Mouse (Mus musculus): ENCODE measurements around the gene Asrgl1. TPM values are rescaled to one million over a fixed set of nuclear protein-coding genes. Genes with fewer than 3 reads are reported as not detected.

The Asrgl1 gene
- polyA plus RNA-seq, 1 experiment = 88.4 TPM

- no peak for DNase-seq
- Histone ChIP-seq H3K27me3 (ENCODE audit: control insufficient read depth, insufficient read depth, low read length) (no peaks in the 10 kb centered on the region), H3K27ac (ENCODE audit: insufficient read depth, low read length) (no peak overlapping the region), H3K4me3 (replicated peaks; ENCODE audit: insufficient read depth, low read depth, low read length) (no peak overlapping the region), H3K4me1 (ENCODE audit: control insufficient read depth, insufficient read depth, low read length) (no peaks in the 10 kb centered on the region)
- TF ChIP-seq POLR2A (IDR thresholded peaks at IDR 0.05; ENCODE audit: borderline replicate concordance, insufficient read depth, low read length) = no peak
- no peak for TF ChIP-seq CTCF (IDR thresholded peaks at IDR 0.05; ENCODE audit: borderline replicate concordance, insufficient read depth, low read depth, low read length)
- 92% methylated on average over 2 of the region's 2 CpGs for WGBS
These were observed 52.5 kb downstream of the Asrgl1 start for GRCm38 (mm10) chr19:9083010-9083355.

DNA sequence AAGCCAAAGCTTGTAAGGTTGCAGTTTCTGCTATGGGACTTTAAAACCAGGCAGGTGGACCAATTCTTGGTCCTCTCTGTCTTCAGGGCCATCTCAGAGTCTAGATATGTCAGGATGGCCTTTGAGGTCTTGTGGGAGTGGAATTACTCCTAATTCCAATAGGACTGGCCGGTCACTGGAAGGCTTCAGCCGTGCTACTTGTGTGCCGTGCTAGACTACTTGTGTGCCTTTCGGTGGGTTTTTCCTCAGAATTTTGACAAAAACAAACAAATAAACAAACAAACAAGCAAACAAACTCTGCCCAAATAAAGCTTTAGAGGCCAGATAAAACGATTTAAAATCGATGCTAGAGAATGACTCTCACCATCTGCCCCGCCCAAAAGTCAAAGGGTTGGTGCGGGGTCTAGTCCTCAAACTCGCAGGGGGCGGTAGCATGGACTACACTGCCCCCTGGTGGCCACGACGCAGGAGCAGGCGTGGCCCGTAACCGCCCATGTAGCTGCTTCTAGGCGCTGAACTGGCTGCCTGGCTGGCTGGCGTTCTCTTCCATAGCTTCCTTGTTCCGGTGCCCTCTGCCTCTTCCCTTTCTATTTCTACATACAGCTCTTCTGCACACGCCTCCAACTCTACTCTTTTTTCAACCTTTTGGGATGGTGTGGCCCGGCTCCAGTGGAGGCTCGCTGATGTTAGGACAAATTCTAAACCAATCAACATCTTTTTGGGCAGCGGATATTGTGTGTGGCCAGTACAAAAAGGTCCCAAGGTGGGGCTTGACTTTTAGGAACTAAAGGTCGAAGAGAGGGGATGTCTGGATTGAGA is 53.0 kb downstream of the Asrgl1 start:
- no peaks in the 10 kb centered on the region for H3K4me1 ChIP-seq (ENCODE audit: control insufficient read depth, insufficient read depth, low read length)
- no peaks in the 10 kb centered on the region for H3K27me3 ChIP-seq (ENCODE audit: control insufficient read depth, insufficient read depth, low read length)
- TF ChIP-seq POLR2A (IDR thresholded peaks at IDR 0.05; ENCODE audit: borderline replicate concordance, insufficient read depth, low read length) = no peak
- peak; percentile 86 for TF ChIP-seq CTCF (IDR thresholded peaks at IDR 0.05; ENCODE audit: borderline replicate concordance, insufficient read depth, low read depth, low read length)
- peak; percentile 70 to 72 for DNase-seq
- H3K4me3 ChIP-seq (replicated peaks; ENCODE audit: insufficient read depth, low read depth, low read length) = no peak overlapping the region
- WGBS = 16% methylated on average over 23 of the region's 23 CpGs
- H3K27ac ChIP-seq (ENCODE audit: insufficient read depth, low read length) = no peak overlapping the region

- no peak overlapping the region for H3K27ac ChIP-seq (ENCODE audit: insufficient read depth, low read length)
- no peaks in the 10 kb centered on the region for H3K27me3 ChIP-seq (ENCODE audit: control insufficient read depth, insufficient read depth, low read length)
- no peaks in the 10 kb centered on the region for H3K4me1 ChIP-seq (ENCODE audit: control insufficient read depth, insufficient read depth, low read length)
- 90% methylated on average over 14 of the region's 14 CpGs for WGBS
- TF ChIP-seq CTCF (IDR thresholded peaks at IDR 0.05; ENCODE audit: borderline replicate concordance, insufficient read depth, low read depth, low read length) (no peak), POLR2A (IDR thresholded peaks at IDR 0.05; ENCODE audit: borderline replicate concordance, insufficient read depth, low read length) (no peak)
- no peak overlapping the region for H3K4me3 ChIP-seq (replicated peaks; ENCODE audit: insufficient read depth, low read depth, low read length)
- DNase-seq = no peak
These were observed 53.9 kb downstream of the Asrgl1 start for GRCm38 (mm10) chr19:9081311-9082190.

- TF ChIP-seq POLR2A (IDR thresholded peaks at IDR 0.05; ENCODE audit: borderline replicate concordance, insufficient read depth, low read length) = no peak
- no peak for TF ChIP-seq CTCF (IDR thresholded peaks at IDR 0.05; ENCODE audit: borderline replicate concordance, insufficient read depth, low read depth, low read length)
- H3K27ac ChIP-seq (ENCODE audit: insufficient read depth, low read length) = no peak overlapping the region
- DNase-seq = no peak
- H3K4me3 ChIP-seq (replicated peaks; ENCODE audit: insufficient read depth, low read depth, low read length) = no peak overlapping the region
- no peaks in the 10 kb centered on the region for H3K27me3 ChIP-seq (ENCODE audit: control insufficient read depth, insufficient read depth, low read length)
- WGBS = 65% methylated on average over 7 of the region's 7 CpGs
- H3K4me1 ChIP-seq (ENCODE audit: control insufficient read depth, insufficient read depth, low read length) = no peaks in the 10 kb centered on the region
These were observed 55.5 kb downstream of the Asrgl1 start for GRCm38 (mm10) chr19:9079916-9080315.

- H3K27me3 ChIP-seq (ENCODE audit: control insufficient read depth, insufficient read depth, low read length) = no peaks in the 10 kb centered on the region
- WGBS = 75% methylated on average over 4 of the region's 4 CpGs
- no peaks in the 10 kb centered on the region for H3K4me1 ChIP-seq (ENCODE audit: control insufficient read depth, insufficient read depth, low read length)
- DNase-seq = no peak
- H3K27ac ChIP-seq (ENCODE audit: insufficient read depth, low read length) = no peak overlapping the region
- no peak overlapping the region for H3K4me3 ChIP-seq (replicated peaks; ENCODE audit: insufficient read depth, low read depth, low read length)
- no peak for TF ChIP-seq POLR2A (IDR thresholded peaks at IDR 0.05; ENCODE audit: borderline replicate concordance, insufficient read depth, low read length)
These were observed 58.3 kb downstream of the Asrgl1 start for GRCm38 (mm10) chr19:9076982-9077660.

DNA sequence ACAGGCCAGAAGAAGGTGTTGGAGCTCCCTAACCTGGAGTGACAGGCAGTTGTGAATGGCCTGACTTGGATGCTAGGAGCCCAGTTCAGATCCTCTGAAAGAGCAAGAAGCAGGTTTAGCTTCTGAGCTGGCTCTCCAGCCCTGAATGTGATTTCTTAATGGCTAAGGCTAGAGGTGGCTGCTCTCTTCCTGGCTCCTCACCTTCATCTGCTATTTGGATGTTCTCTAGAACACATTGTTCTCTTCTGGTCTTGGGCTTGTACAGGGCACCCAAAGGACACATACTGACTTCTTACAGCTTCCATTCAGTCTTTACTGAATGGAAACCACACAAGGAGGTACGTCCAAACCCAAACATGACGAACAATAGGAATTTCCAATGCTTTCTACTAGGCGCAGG is 59.4 kb downstream of the Asrgl1 start:
- TF ChIP-seq POLR2A (IDR thresholded peaks at IDR 0.05; ENCODE audit: borderline replicate concordance, insufficient read depth, low read length) (no peak), CTCF (IDR thresholded peaks at IDR 0.05; ENCODE audit: borderline replicate concordance, insufficient read depth, low read depth, low read length) (no peak)

DNA sequence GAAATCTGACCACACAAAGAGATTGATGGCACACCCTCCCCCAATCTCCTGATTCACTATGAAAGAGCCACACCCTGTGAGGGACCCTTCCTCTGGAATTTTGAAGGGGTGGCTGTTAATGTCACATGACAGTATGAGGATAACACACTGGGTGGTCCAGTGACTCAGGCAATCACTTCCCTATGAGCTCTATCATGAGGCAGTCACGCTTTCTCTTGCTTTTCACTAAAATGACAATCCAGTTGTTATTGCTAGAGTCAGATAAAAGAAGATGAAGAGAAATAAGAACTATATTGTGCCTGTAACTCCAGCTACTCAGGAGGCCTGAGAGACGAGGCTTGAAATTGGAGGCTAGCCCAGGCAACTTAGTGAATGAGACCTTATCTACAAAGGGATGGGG is 59.9 kb downstream of the Asrgl1 start:
- no peak for DNase-seq
- H3K4me3 ChIP-seq (replicated peaks; ENCODE audit: insufficient read depth, low read depth, low read length) = no peak overlapping the region
- peaks cover 8% of the 10 kb centered on the region for H3K4me1 ChIP-seq (ENCODE audit: control insufficient read depth, insufficient read depth, low read length)
- 72% methylated on average over 2 of the region's 2 CpGs for WGBS
- H3K27me3 ChIP-seq (ENCODE audit: control insufficient read depth, insufficient read depth, low read length) = no peaks in the 10 kb centered on the region
- TF ChIP-seq POLR2A (IDR thresholded peaks at IDR 0.05; ENCODE audit: borderline replicate concordance, insufficient read depth, low read length) (no peak), CTCF (IDR thresholded peaks at IDR 0.05; ENCODE audit: borderline replicate concordance, insufficient read depth, low read depth, low read length) (no peak)
- H3K27ac ChIP-seq (ENCODE audit: insufficient read depth, low read length) = no peak overlapping the region

More for the DNA sequence above, 59.4 kb downstream of the Asrgl1 start:
- Histone ChIP-seq H3K27me3 (ENCODE audit: control insufficient read depth, insufficient read depth, low read length) (no peaks in the 10 kb centered on the region), H3K4me3 (replicated peaks; ENCODE audit: insufficient read depth, low read depth, low read length) (no peak overlapping the region), H3K27ac (ENCODE audit: insufficient read depth, low read length) (no peak overlapping the region), H3K4me1 (ENCODE audit: control insufficient read depth, insufficient read depth, low read length) (peaks cover 8% of the 10 kb centered on the region)
- DNase-seq = no peak
- whole genome bisulfite sequencing = 91% methylated on average over 3 of the region's 3 CpGs
